Mouse (Mus musculus) limb, embryonic 14.5 days (tissue): ENCODE results near the gene Sebox. TPM values are rescaled to one million over a fixed set of nuclear protein-coding genes. Genes with fewer than 3 reads are reported as not detected.

Source experiments
- ATAC-seq: fragments of 200-750 bp; cut with Nextera tagmentation; 2 replicates; pipeline ENCODE4 v1.8.0; 2017; ENCODE audit warnings: low read depth, moderate number of reproducible peaks, moderate TSS enrichment; ENCODE audit not compliant: low FRiP score
- DNase-seq: peaks from one replicate; pipeline ENCODE4 v3.0.0-alpha.2; 2015; ENCODE audit warnings: low spot score
- H3K27ac ChIP-seq: fragments of 300-500 bp; sonication (generic); replicated peaks from 2 replicates; pipeline ENCODE4 v1.5.1; 2014; ENCODE audit warnings: low read depth, mild to moderate bottlenecking, low read length, moderate library complexity, mixed read lengths
- H3K27me3 ChIP-seq: fragments of 300-500 bp; sonication (generic); 2 replicates; pipeline ENCODE4 v1.6.1; 2014; ENCODE audit warnings: low read length, mixed read lengths; ENCODE audit not compliant: control insufficient read depth, insufficient read depth
- H3K36me3 ChIP-seq: fragments of 300-500 bp; sonication (generic); 2 replicates; pipeline ENCODE4 v1.6.1; 2014; ENCODE audit warnings: mild to moderate bottlenecking, low read length, moderate library complexity, mixed read lengths; ENCODE audit not compliant: control insufficient read depth, insufficient read depth
- H3K4me1 ChIP-seq: fragments of 300-500 bp; sonication (generic); 2 replicates; pipeline ENCODE4 v1.6.1; 2014; ENCODE audit warnings: antibody characterized with exemption, low read length, mixed read lengths; ENCODE audit not compliant: control insufficient read depth, insufficient read depth
- H3K4me2 ChIP-seq: fragments of 300-500 bp; sonication (generic); replicated peaks from 2 replicates; pipeline ENCODE4 v1.6.1; 2014; ENCODE audit warnings: low read depth, mild to moderate bottlenecking, low read length, moderate library complexity; ENCODE audit not compliant: severe bottlenecking
- H3K4me3 ChIP-seq: fragments of 300-500 bp; sonication (generic); replicated peaks from 2 replicates; pipeline ENCODE4 v1.5.1; 2014; ENCODE audit warnings: low read length
- H3K9ac ChIP-seq: fragments of 300-500 bp; sonication (generic); 2 replicates; pipeline ENCODE4 v1.6.1; 2014; ENCODE audit warnings: mild to moderate bottlenecking, low read depth, low read length, moderate library complexity; ENCODE audit not compliant: severe bottlenecking
- H3K9me3 ChIP-seq: fragments of 300-500 bp; sonication (generic); 2 replicates; pipeline ENCODE4 v1.6.1; 2016; ENCODE audit warnings: low read length; ENCODE audit not compliant: control insufficient read depth
- POLR2A ChIP-seq: fragments of 200-500 bp; IDR thresholded peaks from 2 replicates; pipeline ENCODE4 v1.8.0; 2012; ENCODE audit warnings: inconsistent platforms, mild to moderate bottlenecking, moderate library complexity, borderline replicate concordance; ENCODE audit not compliant: insufficient read depth, insufficient read length; ENCODE audit errors: extremely low read depth
- WGBS: fragments of 180-500 bp; shearing (Covaris S2); extraction: QIAGEN DNeasy Blood & Tissue Kit; methylation state at CpG from one replicate; pipeline ENCODE4 v1.1.7; 2014; 5-methylcytosine and 5-hydroxymethylcytosine counted together
- polyA plus RNA-seq, 2 experiments: library from polyadenylated mRNA; depleted of rRNA in 1 of 2; stranded (reverse) in 1 of 2; unstranded in 1 of 2; fragments of >200 nt; fragmentation: Nextera tagmentation in 1 of 2; extraction: Ambion mirVana in 1 of 2; gene quantifications; 2 replicates each; pipeline versions ENCODE4 v1.2.1 to v1.2.3; 2012 to 2014

Sebox gene
- polyA plus RNA-seq, 2 experiments: not detected

- Histone ChIP-seq H3K4me3 (no peak overlapping the region), H3K4me2 (no peak overlapping the region), H3K36me3 (no peaks in the 10 kb centered on the region), H3K9ac (no peak overlapping the region), H3K27me3 (peaks cover 21% of the 10 kb centered on the region), H3K9me3 (no peaks in the 10 kb centered on the region), H3K4me1 (no peaks in the 10 kb centered on the region), H3K27ac (no peak overlapping the region)
- TF ChIP-seq POLR2A: no peak
- DNase-seq (no peak), ATAC-seq (no peak)
- WGBS: 50% methylated on average over 7 of the region's 7 CpGs
Measured at GRCm38 (mm10) chr11:78483639-78484038, 19.6 kb upstream of the Sebox start.

GRCm38 (mm10) chr11:78488168-78488567, 15.1 kb upstream of the Sebox start:
- H3K9ac ChIP-seq: no peak overlapping the region
- no peak overlapping the region for H3K4me2 ChIP-seq
- H3K27me3 ChIP-seq: peaks cover 52% of the 10 kb centered on the region
- no peaks in the 10 kb centered on the region for H3K9me3 ChIP-seq
- DNase-seq: peak; percentile 70
- no peak overlapping the region for H3K27ac ChIP-seq
- TF ChIP-seq POLR2A: no peak
- H3K36me3 ChIP-seq: no peaks in the 10 kb centered on the region
- 6% methylated on average over 8 of the region's 8 CpGs for WGBS
- no peaks in the 10 kb centered on the region for H3K4me1 ChIP-seq
- no peak for ATAC-seq
- no peak overlapping the region for H3K4me3 ChIP-seq

GRCm38 (mm10) chr11:78490781-78491241, 12.4 kb upstream of the Sebox start:
- no peak for ATAC-seq
- TF ChIP-seq POLR2A: no peak
- no peaks in the 10 kb centered on the region for H3K9me3 ChIP-seq
- no peaks in the 10 kb centered on the region for H3K36me3 ChIP-seq
- no peaks in the 10 kb centered on the region for H3K4me1 ChIP-seq
- peak overlapping the region; percentile 28 for H3K4me2 ChIP-seq
- no peak overlapping the region for H3K9ac ChIP-seq
- H3K4me3 ChIP-seq: peak overlapping the region; percentile 19
- H3K27ac ChIP-seq: no peak overlapping the region
- WGBS: 14% methylated on average over 34 of the region's 48 CpGs
- DNase-seq: no peak
- H3K27me3 ChIP-seq: peaks cover 55% of the 10 kb centered on the region

GRCm38 (mm10) chr11:78495904-78496303, 7.3 kb upstream of the Sebox start:
- DNase-seq: peak; percentile 64
- H3K9me3 ChIP-seq: no peaks in the 10 kb centered on the region
- H3K4me2 ChIP-seq: no peak overlapping the region
- no peaks in the 10 kb centered on the region for H3K36me3 ChIP-seq
- H3K4me3 ChIP-seq: no peak overlapping the region
- no peak overlapping the region for H3K9ac ChIP-seq
- H3K4me1 ChIP-seq: peaks cover 12% of the 10 kb centered on the region; the same call in 1 of the 2 replicates
- H3K27ac ChIP-seq: no peak overlapping the region
- peaks cover 19% of the 10 kb centered on the region for H3K27me3 ChIP-seq
- WGBS: 2% methylated on average over 6 of the region's 6 CpGs
- no peak for ATAC-seq
- TF ChIP-seq POLR2A: no peak

GRCm38 (mm10) chr11:78497071-78497541, 6.1 kb upstream of the Sebox start:
- H3K4me2 ChIP-seq: peak overlapping the region; percentile 97
- H3K36me3 ChIP-seq: no peaks in the 10 kb centered on the region
- WGBS: under 1% methylated on average over 34 of the region's 44 CpGs
- peaks cover 10% of the 10 kb centered on the region for H3K27me3 ChIP-seq
- no peak for DNase-seq
- peak; percentile 41 for ATAC-seq
- H3K9ac ChIP-seq: peak overlapping the region; percentile 45
- no peak overlapping the region for H3K27ac ChIP-seq
- H3K4me1 ChIP-seq: peaks cover 12% of the 10 kb centered on the region; the same call in 1 of the 2 replicates
- peak overlapping the region; percentile 47 for H3K4me3 ChIP-seq
- H3K9me3 ChIP-seq: no peaks in the 10 kb centered on the region
- TF ChIP-seq POLR2A: no peak
